Mouse (Mus musculus): ENCODE measurements at regions not wholly inside any gene's neighbourhood (a gene's known extent, or its start where the extent isn't known, plus 50 kb on each side); places are given as distances from the start of the nearest gene placed in this dataset.

- ATAC-seq (replicated peaks; ENCODE audit: insufficient number of reproducible peaks, low FRiP score, low TSS enrichment, poor library complexity, severe bottlenecking): no peak
Measured at GRCm38 (mm10) chr2:51016129-51016402, 132.8 kb downstream of the Rnd3 start.

- ATAC-seq (replicated peaks; ENCODE audit: insufficient number of reproducible peaks, low FRiP score, low TSS enrichment, poor library complexity, severe bottlenecking): no peak
Measured at GRCm38 (mm10) chr2:51015360-51016128, 133.4 kb downstream of the Rnd3 start.

GRCm38 (mm10) chr2:51014232-51014631 is 134.7 kb downstream of the Rnd3 start:
- no peak; the same call in 1 of the 2 replicates for ATAC-seq (replicated peaks; ENCODE audit: insufficient number of reproducible peaks, low FRiP score, low TSS enrichment, poor library complexity, severe bottlenecking)

GRCm38 (mm10) chr2:51013090-51013489 is 135.8 kb downstream of the Rnd3 start:
- 0 out of 2 replicates have a peak, but pooled peaks have one; percentile 51 for ATAC-seq (replicated peaks; ENCODE audit: insufficient number of reproducible peaks, low FRiP score, low TSS enrichment, poor library complexity, severe bottlenecking)

GRCm38 (mm10) chr2:51008251-51008533 is 140.7 kb downstream of the Rnd3 start:
- no peak for ATAC-seq (replicated peaks; ENCODE audit: insufficient number of reproducible peaks, low FRiP score, low TSS enrichment, poor library complexity, severe bottlenecking)

GRCm38 (mm10) chr2:51007409-51008250 is 141.3 kb downstream of the Rnd3 start:
- ATAC-seq (replicated peaks; ENCODE audit: insufficient number of reproducible peaks, low FRiP score, low TSS enrichment, poor library complexity, severe bottlenecking): no peak

GRCm38 (mm10) chr2:51006818-51007217 is 142.1 kb downstream of the Rnd3 start:
- no peak for ATAC-seq (replicated peaks; ENCODE audit: insufficient number of reproducible peaks, low FRiP score, low TSS enrichment, poor library complexity, severe bottlenecking)

GRCm38 (mm10) chr2:51001548-51001947 is 147.4 kb downstream of the Rnd3 start:
- ATAC-seq (replicated peaks; ENCODE audit: insufficient number of reproducible peaks, low FRiP score, low TSS enrichment, poor library complexity, severe bottlenecking): no peak

GRCm38 (mm10) chr2:50983883-50984410 is 165.0 kb downstream of the Rnd3 start:
- ATAC-seq (replicated peaks; ENCODE audit: insufficient number of reproducible peaks, low FRiP score, low TSS enrichment, poor library complexity, severe bottlenecking): no peak

GRCm38 (mm10) chr2:50982571-50982970 is 166.3 kb downstream of the Rnd3 start:
- ATAC-seq (replicated peaks; ENCODE audit: insufficient number of reproducible peaks, low FRiP score, low TSS enrichment, poor library complexity, severe bottlenecking): 0 out of 2 replicates have a peak, but pooled peaks have one; percentile 13

- ATAC-seq (replicated peaks; ENCODE audit: insufficient number of reproducible peaks, low FRiP score, low TSS enrichment, poor library complexity, severe bottlenecking): no peak
Measured at GRCm38 (mm10) chr2:50978356-50978755, 170.6 kb downstream of the Rnd3 start.

GRCm38 (mm10) chr2:50971131-50971825 is 177.6 kb downstream of the Rnd3 start:
- no peak for ATAC-seq (replicated peaks; ENCODE audit: insufficient number of reproducible peaks, low FRiP score, low TSS enrichment, poor library complexity, severe bottlenecking)

GRCm38 (mm10) chr2:50968382-50968781 is 180.5 kb downstream of the Rnd3 start:
- no peak for ATAC-seq (replicated peaks; ENCODE audit: insufficient number of reproducible peaks, low FRiP score, low TSS enrichment, poor library complexity, severe bottlenecking)

GRCm38 (mm10) chr2:50967826-50968225 is 181.1 kb downstream of the Rnd3 start:
- no peak for ATAC-seq (replicated peaks; ENCODE audit: insufficient number of reproducible peaks, low FRiP score, low TSS enrichment, poor library complexity, severe bottlenecking)

- ATAC-seq (replicated peaks; ENCODE audit: insufficient number of reproducible peaks, low FRiP score, low TSS enrichment, poor library complexity, severe bottlenecking): no peak
Measured at GRCm38 (mm10) chr2:50967133-50967532, 181.8 kb downstream of the Rnd3 start.

GRCm38 (mm10) chr2:50965485-50966017 is 183.4 kb downstream of the Rnd3 start:
- ATAC-seq (replicated peaks; ENCODE audit: insufficient number of reproducible peaks, low FRiP score, low TSS enrichment, poor library complexity, severe bottlenecking): no peak

- ATAC-seq (replicated peaks; ENCODE audit: insufficient number of reproducible peaks, low FRiP score, low TSS enrichment, poor library complexity, severe bottlenecking): no peak
Measured at GRCm38 (mm10) chr2:50964062-50964461, 184.8 kb downstream of the Rnd3 start.

- no peak for ATAC-seq (replicated peaks; ENCODE audit: insufficient number of reproducible peaks, low FRiP score, low TSS enrichment, poor library complexity, severe bottlenecking)
Measured at GRCm38 (mm10) chr2:50961049-50961448, 187.9 kb downstream of the Rnd3 start.

GRCm38 (mm10) chr2:50959323-50959722 is 189.6 kb downstream of the Rnd3 start:
- no peak for ATAC-seq (replicated peaks; ENCODE audit: insufficient number of reproducible peaks, low FRiP score, low TSS enrichment, poor library complexity, severe bottlenecking)

Measured in monocyte, adult 5-6 weeks (primary cell).